Mouse (Mus musculus) erythroblast, embryonic 14.5 days (primary cell): ENCODE results near the gene Rasa4. TPM values are rescaled to one million over a fixed set of nuclear protein-coding genes. Genes with fewer than 3 reads are reported as not detected.
"Not testable (repeated sequence)": the region's sequence is repeated elsewhere in the genome, so short reads cannot be mapped to it uniquely, and the experiment has no call there.

Source experiments
- H3K27me3 ChIP-seq: 2 replicates; pipeline ENCODE4 v1.6.1; 2012; ENCODE audit warnings: inconsistent platforms; ENCODE audit not compliant: control insufficient read depth
- H3K36me3 ChIP-seq: 2 replicates; pipeline ENCODE4 v1.6.1; 2012; ENCODE audit warnings: mild to moderate bottlenecking, inconsistent platforms; ENCODE audit not compliant: control insufficient read depth
- H3K4me1 ChIP-seq: 2 replicates; pipeline ENCODE4 v1.6.1; 2012; ENCODE audit warnings: inconsistent platforms; ENCODE audit not compliant: control insufficient read depth
- H3K4me3 ChIP-seq: replicated peaks from 2 replicates; pipeline ENCODE3; 2012; ENCODE audit warnings: moderate library complexity, mild to moderate bottlenecking, inconsistent platforms
- H3K9me3 ChIP-seq: 2 replicates; pipeline ENCODE4 v1.6.1; 2012; ENCODE audit warnings: low read length, inconsistent platforms, mixed read lengths; ENCODE audit not compliant: control insufficient read depth
- GATA1 ChIP-seq: IDR thresholded peaks from 2 replicates; pipeline ENCODE4 v1.6.1; 2012; ENCODE audit warnings: low read length, inconsistent platforms, mixed read lengths
- TAL1 ChIP-seq: IDR thresholded peaks from 3 replicates; pipeline ENCODE4 v1.6.1; 2012; ENCODE audit warnings: low read length, inconsistent platforms, mixed read lengths
- polyA plus RNA-seq: library from polyadenylated mRNA; stranded (reverse); fragments of >175 nt; gene quantifications from 2 replicates; pipeline ENCODE4 v1.2.3, GENCODE M21; 2012

Rasa4 gene
- polyA plus RNA-seq, 1 experiment: 0.04 TPM

GRCm38 (mm10) chr5:136102099-136102820 lies 18.5 kb downstream of the Rasa4 start:
- Histone ChIP-seq H3K27me3 (no peaks in the 10 kb centered on the region; the same call in 1 of the 2 replicates), H3K4me1 (peaks cover 8% of the 10 kb centered on the region), H3K4me3 (peak overlapping the region; percentile 27)

GRCm38 (mm10) chr5:136104511-136104910 lies 20.8 kb downstream of the Rasa4 start:
- Histone ChIP-seq H3K27me3 (no peaks in the 10 kb centered on the region; the same call in 1 of the 2 replicates), H3K9me3 (peaks cover 4% of the 10 kb centered on the region), H3K4me3 (no peak overlapping the region), H3K36me3 (no peaks in the 10 kb centered on the region), H3K4me1 (peaks cover 8% of the 10 kb centered on the region)
- no peak for TF ChIP-seq TAL1
- TF ChIP-seq GATA1: no peak

More at GRCm38 (mm10) chr5:136102099-136102820, 18.5 kb downstream of the Rasa4 start:
- H3K9me3 ChIP-seq: peaks cover 4% of the 10 kb centered on the region
- no peaks in the 10 kb centered on the region for H3K36me3 ChIP-seq
- TF ChIP-seq GATA1 (no peak), TAL1 (no peak)

DNA sequence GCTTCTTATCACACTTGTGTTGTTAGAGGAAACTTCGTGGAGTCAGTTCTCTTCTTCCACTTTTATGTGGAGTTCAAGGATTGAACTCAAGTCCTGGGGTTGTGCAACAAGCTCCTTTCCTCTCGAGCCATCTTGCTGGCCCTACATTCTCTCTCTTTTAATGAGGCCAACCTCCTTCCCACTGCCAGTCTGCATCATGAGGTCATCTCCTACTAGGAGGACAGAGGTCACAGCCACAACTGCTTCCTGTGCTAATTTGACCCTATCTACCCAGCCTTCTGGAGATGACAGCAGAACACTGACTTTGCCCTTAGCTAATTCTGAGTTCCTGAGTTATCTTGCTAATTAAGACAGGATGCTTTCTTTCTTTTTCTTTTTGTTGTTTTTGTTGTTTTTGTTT lies 24.8 kb downstream of the Rasa4 start:
- peaks cover 4% of the 10 kb centered on the region for H3K9me3 ChIP-seq
- H3K27me3 ChIP-seq: no peaks in the 10 kb centered on the region; the same call in 1 of the 2 replicates
- H3K36me3 ChIP-seq: no peaks in the 10 kb centered on the region
- peaks cover 2% of the 10 kb centered on the region for H3K4me1 ChIP-seq
- no peak overlapping the region for H3K4me3 ChIP-seq
- TF ChIP-seq TAL1: no peak
- no peak for TF ChIP-seq GATA1

- no peaks in the 10 kb centered on the region for H3K36me3 ChIP-seq
- H3K4me3 ChIP-seq: no peak overlapping the region
- peaks cover 2% of the 10 kb centered on the region for H3K4me1 ChIP-seq
- no peaks in the 10 kb centered on the region; the same call in 1 of the 2 replicates for H3K27me3 ChIP-seq
- no peak for TF ChIP-seq GATA1
- peaks cover 4% of the 10 kb centered on the region for H3K9me3 ChIP-seq
Observed at GRCm38 (mm10) chr5:136109042-136109441, 25.3 kb downstream of the Rasa4 start.

DNA sequence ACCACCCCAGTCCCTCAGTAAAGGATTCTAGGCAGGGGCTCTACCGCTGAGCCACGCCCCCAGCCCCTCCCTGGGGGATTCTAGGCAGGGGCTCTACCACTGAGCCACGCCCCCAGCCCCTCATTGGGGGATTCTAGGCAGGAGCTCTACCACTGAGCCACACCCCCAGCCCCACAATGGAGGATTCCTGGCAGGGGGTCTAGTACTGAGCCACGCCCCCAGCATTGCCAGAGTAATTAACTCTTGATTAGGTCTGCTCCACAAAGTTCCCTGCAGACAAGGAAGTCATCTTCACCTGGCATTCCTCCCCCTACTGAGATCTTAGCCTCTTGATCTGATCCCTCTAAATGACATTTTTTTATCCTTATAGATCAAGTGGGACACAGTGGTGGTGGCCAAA lies 29.8 kb downstream of the Rasa4 start:
- not testable (repeated sequence) for H3K9me3 ChIP-seq, H3K27me3 ChIP-seq, H3K4me3 ChIP-seq, H3K36me3 ChIP-seq
- H3K4me1 ChIP-seq: peaks cover 29% of the 10 kb centered on the region

- Histone ChIP-seq H3K36me3 (peaks cover 29% of the 10 kb centered on the region), H3K4me3 (peak within 1 kb of the TSS; percentile 78), H3K27me3 (no peaks in the 10 kb centered on the region), H3K4me1 (peaks cover 37% of the 10 kb centered on the region), H3K9me3 (no peaks in the 10 kb centered on the region)
- TF ChIP-seq GATA1 (no peak), TAL1 (no peak)
Observed at GRCm38 (mm10) chr5:136115891-136116783, 32.4 kb downstream of the Rasa4 start, which contains the start of gene Polr2j. Gene Polr2j (plus strand): TSS chr5:136116631.

GRCm38 (mm10) chr5:136116784-136117112 lies 33.0 kb downstream of the Rasa4 start:
- peaks cover 35% of the 10 kb centered on the region for H3K36me3 ChIP-seq

GRCm38 (mm10) chr5:136122165-136122564 lies 38.4 kb downstream of the Rasa4 start:
- Histone ChIP-seq H3K4me1 (peaks cover 24% of the 10 kb centered on the region), H3K27me3 (no peaks in the 10 kb centered on the region), H3K9me3 (no peaks in the 10 kb centered on the region), H3K4me3 (no peak overlapping the region), H3K36me3 (peaks cover 89% of the 10 kb centered on the region)
- TF ChIP-seq TAL1 (no peak), GATA1 (no peak)

More at GRCm38 (mm10) chr5:136116784-136117112, 33.0 kb downstream of the Rasa4 start:
- H3K9me3 ChIP-seq: no peaks in the 10 kb centered on the region
- peak overlapping the region; percentile 78 for H3K4me3 ChIP-seq
- H3K27me3 ChIP-seq: no peaks in the 10 kb centered on the region
- TF ChIP-seq GATA1: no peak
- no peak for TF ChIP-seq TAL1
- H3K4me1 ChIP-seq: peaks cover 37% of the 10 kb centered on the region

- Histone ChIP-seq H3K4me1 (peaks cover 51% of the 10 kb centered on the region), H3K4me3 (peak within 1 kb of the TSS; percentile 92), H3K36me3 (peaks cover 72% of the 10 kb centered on the region), H3K27me3 (no peaks in the 10 kb centered on the region), H3K9me3 (no peaks in the 10 kb centered on the region)
- no peak for TF ChIP-seq TAL1
- peak; percentile 91 for TF ChIP-seq GATA1
Observed at GRCm38 (mm10) chr5:136135571-136136291, 52.0 kb downstream of the Rasa4 start, which contains the start of the genes Lrwd1 and Alkbh4. Gene Lrwd1 (minus strand): TSS chr5:136136074. Gene Alkbh4 (plus strand): TSS chr5:136136146.
